Mouse (Mus musculus): ENCODE measurements around the gene Zkscan1. TPM values are rescaled to one million over a fixed set of nuclear protein-coding genes. Genes with fewer than 3 reads are reported as not detected.
A peak's percentile ranks its signal among the peaks of the same experiment; 100 is the strongest.
"Not testable (repeated sequence)": the region's sequence is repeated elsewhere in the genome, so short reads cannot be mapped to it uniquely, and the experiment has no call there.

The Zkscan1 gene
- polyA plus RNA-seq, 1 experiment from 2014 or later: 18.1 TPM

GRCm38 (mm10) chr5:138104976-138105375 is 20.1 kb downstream of the Zkscan1 start:
- Histone ChIP-seq H3K27ac (ENCODE audit: low read length) (no peak overlapping the region), H3K36me3 (ENCODE audit: control insufficient read depth, insufficient read depth, low read length) (peaks cover 32% of the 10 kb centered on the region), H3K27me3 (ENCODE audit: control insufficient read depth, insufficient read depth, low read depth, low read length) (no peaks in the 10 kb centered on the region), H3K4me2 (ENCODE audit: low read depth, low read length) (no peak overlapping the region), H3K9ac (ENCODE audit: low read length) (no peak overlapping the region), H3K9me3 (ENCODE audit: control insufficient read depth, low read length) (no peaks in the 10 kb centered on the region), H3K4me1 (replicated peaks; ENCODE audit: control insufficient read depth, insufficient read depth, low read length) (no peaks in the 10 kb centered on the region), H3K4me3 (ENCODE audit: low read length) (no peak overlapping the region)
- WGBS: 49% methylated on average over 2 of the region's 2 CpGs
- no peak for ATAC-seq (ENCODE audit: low read depth)

GRCm38 (mm10) chr5:138107130-138107529 is 22.2 kb downstream of the Zkscan1 start:
- no peaks in the 10 kb centered on the region for H3K27me3 ChIP-seq (ENCODE audit: control insufficient read depth, insufficient read depth, low read depth, low read length)
- H3K9me3 ChIP-seq (ENCODE audit: control insufficient read depth, low read length): no peaks in the 10 kb centered on the region
- no peak overlapping the region for H3K9ac ChIP-seq (ENCODE audit: low read length)
- H3K4me2 ChIP-seq (ENCODE audit: low read depth, low read length): no peak overlapping the region
- no peaks in the 10 kb centered on the region for H3K4me1 ChIP-seq (replicated peaks; ENCODE audit: control insufficient read depth, insufficient read depth, low read length)
- no peak for ATAC-seq (ENCODE audit: low read depth)
- H3K27ac ChIP-seq (ENCODE audit: low read length): no peak overlapping the region
- 67% methylated on average over 3 of the region's 3 CpGs for WGBS
- H3K4me3 ChIP-seq (ENCODE audit: low read length): no peak overlapping the region
- peaks cover 20% of the 10 kb centered on the region for H3K36me3 ChIP-seq (ENCODE audit: control insufficient read depth, insufficient read depth, low read length)

GRCm38 (mm10) chr5:138109847-138110396 is 25.0 kb downstream of the Zkscan1 start:
- H3K27ac ChIP-seq (ENCODE audit: low read length); H3K4me1 ChIP-seq (replicated peaks; ENCODE audit: control insufficient read depth, insufficient read depth, low read length); H3K9me3 ChIP-seq (ENCODE audit: control insufficient read depth, low read length); H3K27me3 ChIP-seq (ENCODE audit: control insufficient read depth, insufficient read depth, low read depth, low read length); H3K36me3 ChIP-seq (ENCODE audit: control insufficient read depth, insufficient read depth, low read length); H3K9ac ChIP-seq (ENCODE audit: low read length); H3K4me3 ChIP-seq (ENCODE audit: low read length); ATAC-seq (ENCODE audit: low read depth); H3K4me2 ChIP-seq (ENCODE audit: low read depth, low read length): not testable (repeated sequence)
- 67% methylated on average over 3 of the region's 4 CpGs for WGBS

GRCm38 (mm10) chr5:138116255-138117198 is 31.6 kb downstream of the Zkscan1 start, which contains the start of gene Zscan21:
TSS of gene Zscan21 (plus strand) at chr5:138116903.
- H3K4me2 ChIP-seq (ENCODE audit: low read depth, low read length): peak within 1 kb of the TSS; percentile 63
- ATAC-seq (ENCODE audit: low read depth): peak; percentile 99
- H3K4me1 ChIP-seq (replicated peaks; ENCODE audit: control insufficient read depth, insufficient read depth, low read length): peaks cover 11% of the 10 kb centered on the region
- H3K9me3 ChIP-seq (ENCODE audit: control insufficient read depth, low read length): no peaks in the 10 kb centered on the region
- WGBS: 6% methylated on average over 38 of the region's 38 CpGs
- H3K27ac ChIP-seq (ENCODE audit: low read length): peak within 1 kb of the TSS; percentile 96
- H3K9ac ChIP-seq (ENCODE audit: low read length): peak within 1 kb of the TSS; percentile 84
- peak within 1 kb of the TSS; percentile 79 for H3K4me3 ChIP-seq (ENCODE audit: low read length)
- peaks cover 5% of the 10 kb centered on the region; the same call in 1 of the 2 replicates for H3K36me3 ChIP-seq (ENCODE audit: control insufficient read depth, insufficient read depth, low read length)
- H3K27me3 ChIP-seq (ENCODE audit: control insufficient read depth, insufficient read depth, low read depth, low read length): no peaks in the 10 kb centered on the region

- peak overlapping the region; percentile 84 for H3K9ac ChIP-seq (ENCODE audit: low read length)
- no peaks in the 10 kb centered on the region for H3K9me3 ChIP-seq (ENCODE audit: control insufficient read depth, low read length)
- 5% methylated on average over 16 of the region's 16 CpGs for WGBS
- peak overlapping the region; percentile 96 for H3K27ac ChIP-seq (ENCODE audit: low read length)
- peak overlapping the region; percentile 63 for H3K4me2 ChIP-seq (ENCODE audit: low read depth, low read length)
- no peaks in the 10 kb centered on the region for H3K27me3 ChIP-seq (ENCODE audit: control insufficient read depth, insufficient read depth, low read depth, low read length)
- peaks cover 11% of the 10 kb centered on the region for H3K4me1 ChIP-seq (replicated peaks; ENCODE audit: control insufficient read depth, insufficient read depth, low read length)
- peaks cover 5% of the 10 kb centered on the region; the same call in 1 of the 2 replicates for H3K36me3 ChIP-seq (ENCODE audit: control insufficient read depth, insufficient read depth, low read length)
- peak overlapping the region; percentile 79 for H3K4me3 ChIP-seq (ENCODE audit: low read length)
- peak; percentile 53 for ATAC-seq (ENCODE audit: low read depth)
Measured at GRCm38 (mm10) chr5:138117199-138118015, 32.5 kb downstream of the Zkscan1 start.

- H3K4me2 ChIP-seq (ENCODE audit: low read depth, low read length): peak overlapping the region; percentile 63
- peaks cover 6% of the 10 kb centered on the region for H3K36me3 ChIP-seq (ENCODE audit: control insufficient read depth, insufficient read depth, low read length)
- WGBS: 60% methylated on average over 3 of the region's 3 CpGs
- peak overlapping the region; percentile 79 for H3K4me3 ChIP-seq (ENCODE audit: low read length)
- no peaks in the 10 kb centered on the region for H3K9me3 ChIP-seq (ENCODE audit: control insufficient read depth, low read length)
- peaks cover 11% of the 10 kb centered on the region for H3K4me1 ChIP-seq (replicated peaks; ENCODE audit: control insufficient read depth, insufficient read depth, low read length)
- ATAC-seq (ENCODE audit: low read depth): no peak
- no peaks in the 10 kb centered on the region for H3K27me3 ChIP-seq (ENCODE audit: control insufficient read depth, insufficient read depth, low read depth, low read length)
- peak overlapping the region; percentile 84 for H3K9ac ChIP-seq (ENCODE audit: low read length)
- no peak overlapping the region; the same call in 1 of the 2 replicates for H3K27ac ChIP-seq (ENCODE audit: low read length)
Measured at GRCm38 (mm10) chr5:138118041-138118440, 33.2 kb downstream of the Zkscan1 start.

- Histone ChIP-seq H3K4me1 (replicated peaks; ENCODE audit: control insufficient read depth, insufficient read depth, low read length) (no peaks in the 10 kb centered on the region), H3K4me2 (ENCODE audit: low read depth, low read length) (no peak overlapping the region), H3K27ac (ENCODE audit: low read length) (no peak overlapping the region), H3K9ac (ENCODE audit: low read length) (no peak overlapping the region), H3K36me3 (ENCODE audit: control insufficient read depth, insufficient read depth, low read length) (peaks cover 54% of the 10 kb centered on the region), H3K27me3 (ENCODE audit: control insufficient read depth, insufficient read depth, low read depth, low read length) (no peaks in the 10 kb centered on the region), H3K9me3 (ENCODE audit: control insufficient read depth, low read length) (no peaks in the 10 kb centered on the region), H3K4me3 (ENCODE audit: low read length) (no peak overlapping the region)
- no peak for ATAC-seq (ENCODE audit: low read depth)
- 84% methylated on average over 5 of the region's 5 CpGs for whole genome bisulfite sequencing
Measured at GRCm38 (mm10) chr5:138132425-138133064, 47.7 kb downstream of the Zkscan1 start.

GRCm38 (mm10) chr5:138137257-138137656 is 52.4 kb downstream of the Zkscan1 start:
- Histone ChIP-seq H3K27ac (ENCODE audit: low read length) (no peak overlapping the region), H3K4me1 (replicated peaks; ENCODE audit: control insufficient read depth, insufficient read depth, low read length) (no peaks in the 10 kb centered on the region), H3K36me3 (ENCODE audit: control insufficient read depth, insufficient read depth, low read length) (peaks cover 26% of the 10 kb centered on the region), H3K4me3 (ENCODE audit: low read length) (no peak overlapping the region), H3K4me2 (ENCODE audit: low read depth, low read length) (no peak overlapping the region), H3K9ac (ENCODE audit: low read length) (no peak overlapping the region), H3K9me3 (ENCODE audit: control insufficient read depth, low read length) (no peaks in the 10 kb centered on the region), H3K27me3 (ENCODE audit: control insufficient read depth, insufficient read depth, low read depth, low read length) (no peaks in the 10 kb centered on the region)
- WGBS: 37% methylated on average over 4 of the region's 4 CpGs
- ATAC-seq (ENCODE audit: low read depth): no peak
